Mouse (Mus musculus): ENCODE results near the gene Eif4a1.

- TF ChIP-seq MAFK (IDR thresholded peaks at IDR 0.05; ENCODE audit: insufficient read depth, low read depth, low read length) = no peak
- TF ChIP-seq HCFC1 (IDR thresholded peaks at IDR 0.05; ENCODE audit: borderline replicate concordance, insufficient read depth, low read length) = no peak
- TF ChIP-seq ZC3H11A (IDR thresholded peaks at IDR 0.05; ENCODE audit: borderline replicate concordance, low read depth, low read length) = no peak
Measured at GRCm38 (mm10) chr11:69718661-69719060, 46.4 kb upstream of the Eif4a1 start.

Measured in ES-E14 (cell line).